In genomic region chr8:106132356-106132755, GRCm38 (mm10) we compare ENCODE assay signal across 22 mouse cellular contexts. TPM values are rescaled to one million over a fixed set of nuclear protein-coding genes. Genes with fewer than 3 reads are reported as not detected.
DNase-seq lines count a peak whose midpoint lies in the region; ATAC-seq and TF ChIP-seq lines count a peak whose summit lies in the region.
"Had no signal": no experiment of that assay in that cellular context is flagged by ENCODE, and none has a peak within 500 bp of the region (broad histone marks: within the 10 kb centered on the region; RNA-seq: fewer than 3 reads in every experiment).

No protein-coding gene starts in this region.

- no peak for TF ChIP-seq RAD21 in MEL (IDR thresholded peaks at IDR 0.05; ENCODE audit: low read depth, low read length)

- no peak for TF ChIP-seq EP300 in MEL (IDR thresholded peaks at IDR 0.05; ENCODE audit: low read depth in 1 of 2, low read length in 2 of 2)

- H3K9me3 ChIP-seq in liver, embryonic 12.5 days (replicated peaks) = no peaks in the 10 kb centered on the region
- no peaks in the 10 kb centered on the region for H3K9me3 ChIP-seq in MEL (replicated peaks; ENCODE audit: insufficient read depth, low read length)
- H3K9me3 ChIP-seq: embryonic facial prominence, embryonic 10.5 days; embryonic facial prominence, embryonic 12.5 days; forebrain, embryonic 13.5 days; forebrain, embryonic 15.5 days; G1E had no signal

- H3K4me2 ChIP-seq in liver, embryonic 12.5 days = no peak overlapping the region
- H3K4me2 ChIP-seq: embryonic facial prominence, embryonic 12.5 days; forebrain, embryonic 13.5 days; forebrain, embryonic 15.5 days had no signal

- 76% methylated on average over 11 of the region's 11 CpGs for WGBS in liver, adult 2 months
- 86% methylated on average over 11 of the region's 11 CpGs for WGBS in liver, embryonic 12.5 days (ENCODE audit: insufficient replicate concordance)

- H3K27ac ChIP-seq in liver, adult 2 months (replicated peaks; ENCODE audit: insufficient read depth, low read depth, low read length) = peak overlapping the region; percentile 88
- H3K27ac ChIP-seq in liver, embryonic 12.5 days = no peak overlapping the region
- peak overlapping the region; percentile 70 for H3K27ac ChIP-seq in MEL (ENCODE audit: control insufficient read depth, low read depth, low read length)
- H3K27ac ChIP-seq: embryonic facial prominence, embryonic 10.5 days; embryonic facial prominence, embryonic 12.5 days; forebrain, embryonic 13.5 days; forebrain, embryonic 15.5 days had no signal

- peaks cover 37% of the 10 kb centered on the region for H3K36me3 ChIP-seq in liver, adult 2 months (ENCODE audit: control insufficient read depth, insufficient read depth, low read length)
- peaks cover 58% of the 10 kb centered on the region for H3K36me3 ChIP-seq in liver, embryonic 12.5 days
- peaks cover 9 to 19% of the 10 kb centered on the region in 2 experiments for H3K36me3 ChIP-seq in MEL (ENCODE audit: control insufficient read depth in 1 of 2, insufficient read depth in 2 of 2, low read length in 2 of 2)

- H3K79me2 ChIP-seq in liver, adult 2 months (ENCODE audit: control insufficient read depth, insufficient read depth, low read length) = peaks cover 14% of the 10 kb centered on the region; the same call in 1 of the 2 replicates
- H3K79me2 ChIP-seq in MEL (ENCODE audit: control insufficient read depth, insufficient read depth, low read length, poor library complexity) = no peaks in the 10 kb centered on the region; the same call in 1 of the 2 replicates

- no peak overlapping the region for H3K4me3 ChIP-seq in liver, adult 2 months (ENCODE audit: insufficient read depth, low read depth, low read length)
- H3K4me3 ChIP-seq in liver, embryonic 12.5 days = no peak overlapping the region
- no peak overlapping the region for H3K4me3 ChIP-seq in MEL (ENCODE audit: control insufficient read depth in 1 of 2, insufficient read depth in 1 of 2, low read depth in 2 of 2, low read length in 2 of 2)
- H3K4me3 ChIP-seq: embryonic facial prominence, embryonic 10.5 days; embryonic facial prominence, embryonic 12.5 days; forebrain, embryonic 13.5 days; forebrain, embryonic 15.5 days had no signal

- no peak for TF ChIP-seq POLR2A in liver, adult 2 months (IDR thresholded peaks at IDR 0.05; ENCODE audit: extremely low read depth, insufficient read depth, low read length)
- TF ChIP-seq POLR2A in MEL (IDR thresholded peaks at IDR 0.05; ENCODE audit: control insufficient read depth in 1 of 2, insufficient read depth in 1 of 2, low read depth in 1 of 2, low read length in 2 of 2, poor library complexity in 1 of 2) = no peak

- no peaks in the 10 kb centered on the region for H3K27me3 ChIP-seq in liver, adult 2 months (ENCODE audit: control insufficient read depth, insufficient read depth, low read length)
- H3K27me3 ChIP-seq in liver, embryonic 12.5 days (replicated peaks) = peaks cover 46% of the 10 kb centered on the region
- peaks cover 0 to 7% of the 10 kb centered on the region in 2 experiments; a peak in 2 of 4 replicates for H3K27me3 ChIP-seq in MEL (ENCODE audit: control insufficient read depth in 1 of 2, insufficient read depth in 2 of 2, low read length in 2 of 2)

- H3K9ac ChIP-seq in liver, adult 2 months (ENCODE audit: low read depth, low read length) = no peak overlapping the region
- no peak overlapping the region for H3K9ac ChIP-seq in liver, embryonic 12.5 days
- no peak overlapping the region for H3K9ac ChIP-seq in MEL (ENCODE audit: control insufficient read depth, low read depth, low read length, poor library complexity, severe bottlenecking)
- H3K9ac ChIP-seq: embryonic facial prominence, embryonic 12.5 days; forebrain, embryonic 13.5 days; forebrain, embryonic 15.5 days; forebrain, postnatal 0 days had no signal

- no peak for ATAC-seq in liver, embryonic 12.5 days
- ATAC-seq: forebrain, embryonic 13.5 days; forebrain, embryonic 15.5 days; forebrain, postnatal 0 days had no signal

- H3K4me1 ChIP-seq in liver, adult 2 months (ENCODE audit: control insufficient read depth, insufficient read depth, low read length) = peaks cover 44% of the 10 kb centered on the region
- H3K4me1 ChIP-seq in liver, embryonic 12.5 days = peaks cover 40% of the 10 kb centered on the region
- peaks cover 5 to 22% of the 10 kb centered on the region in 2 experiments for H3K4me1 ChIP-seq in MEL (ENCODE audit: control insufficient read depth in 1 of 2, insufficient read depth in 2 of 2, low read length in 2 of 2)

- intact Hi-C loops in heart, postnatal 10 days (cut with DNase I) = no loop called here

- TF ChIP-seq CTCF in liver, adult 2 months (IDR thresholded peaks at IDR 0.05; ENCODE audit: low read depth, low read length) = no peak
- no peak for TF ChIP-seq CTCF in MEL (IDR thresholded peaks at IDR 0.05 in 2 of 3, conservative IDR thresholded peaks at IDR 0.05 in 1 of 3; ENCODE audit: control insufficient read depth in 1 of 3, insufficient read depth in 1 of 3, low read depth in 2 of 3, low read length in 3 of 3, poor library complexity in 1 of 3, severe bottlenecking in 1 of 3)

- DNase-seq in heart, adult 11 months = peak; percentile 89
- DNase-seq in heart, postnatal 10 days = no peak
- no peak for DNase-seq in liver, adult 2 months (ENCODE audit: extremely low read depth, low read depth, low spot score)
- DNase-seq in 416B (ENCODE audit: low read depth) = peak; percentile 35
- no peak for DNase-seq in MEL (ENCODE audit: low read depth, low spot score)
- DNase-seq in adipocyte (ENCODE audit: low spot score) = no peak
- no peak for DNase-seq in spleen, adult 12 weeks (ENCODE audit: low spot score)
- DNase-seq: adrenal gland, adult 8-10 months; adrenal gland, postnatal 14 days; adrenal gland, postnatal 36 days; cerebellum, adult 11-12 months; cerebellum, adult 2 months; cerebellum, adult 9-10 months; cerebellum, postnatal 10 days; cerebellum, postnatal 25 days; forebrain, postnatal 0 days had no signal

TF ChIP-seq in MEL, 35 proteins besides CTCF, POLR2A, EP300 and RAD21:
- TF ChIP-seq TCF12 (IDR thresholded peaks at IDR 0.05; ENCODE audit: low read depth, low read length) (no peak), USF1 (IDR thresholded peaks at IDR 0.05; ENCODE audit: low read depth, low read length) (no peak), ZC3H11A (IDR thresholded peaks at IDR 0.05; ENCODE audit: low read depth, low read length) (no peak), KAT2A (conservative IDR thresholded peaks at IDR 0.05; ENCODE audit: low read depth, low read length) (no peak), NELFE (IDR thresholded peaks at IDR 0.05; ENCODE audit: low read depth, low read length) (no peak), MYB (IDR thresholded peaks at IDR 0.05; ENCODE audit: low read depth, low read length) (no peak), GABPA (IDR thresholded peaks at IDR 0.05; ENCODE audit: low read depth, low read length) (no peak)

RNA-seq across cellular contexts. Expression of gene Esrp2, which starts 4.4 kb away (rescaled TPM):
- 1 to 10 TPM in 1 of 2 experiments, under 1 TPM in 1; 0.64 to 1.2 TPM for total RNA-seq in heart, postnatal 10 days (2021)
- 43.6 and 50.5 TPM in 2 replicates for total RNA-seq in liver, adult 2 months (2014; rRNA removed)
- 76.8 and 86.2 TPM in 2 replicates for polyA plus RNA-seq in liver, adult 2 months (2012; rRNA removed)
- 6.6 and 7.9 TPM in 2 replicates for polyA plus RNA-seq in liver, embryonic 12.5 days (2016; fragmentation: Nextera tagmentation; extraction: Ambion mirVana)
- 1.3 and 2.3 TPM in 2 replicates for total RNA-seq in MEL (2012; rRNA removed)
- 1 to 10 TPM in 1 of 2 experiments, not detected in 1; 4.5 TPM for polyA plus RNA-seq in MEL (2012; ENCODE audit: insufficient read depth in 1 of 2, insufficient read length in 2 of 2, low read depth in 1 of 2, low replicate concordance in 2 of 2, missing spikeins in 1 of 2)
- total RNA-seq: G1E had no signal
- polyA plus RNA-seq: forebrain, postnatal 0 days; G1E had no signal

RNA-seq across cellular contexts. Expression of gene Pla2g15, which starts 17.8 kb away (rescaled TPM):
- total RNA-seq in heart, postnatal 10 days (2021) = 1 to 10 TPM; 6.9 to 8.0 TPM
- 11.3 and 12.5 TPM in 2 replicates for total RNA-seq in liver, adult 2 months (2014; rRNA removed)
- polyA plus RNA-seq in liver, adult 2 months (2012; rRNA removed) = 8.7 and 10.6 TPM in 2 replicates
- polyA plus RNA-seq in liver, embryonic 12.5 days (2016; fragmentation: Nextera tagmentation; extraction: Ambion mirVana) = 9.8 TPM in 2 replicates
- 4.0 and 6.2 TPM in 2 replicates for total RNA-seq in MEL (2012; rRNA removed)
- 1 to 10 TPM in 1 of 2 experiments, not detected in 1; 9.4 TPM for polyA plus RNA-seq in MEL (2012; ENCODE audit: insufficient read depth in 1 of 2, insufficient read length in 2 of 2, low read depth in 1 of 2, low replicate concordance in 2 of 2, missing spikeins in 1 of 2)

RNA-seq across cellular contexts. Expression of gene Slc7a6, which starts 36.3 kb away (rescaled TPM):
- total RNA-seq in heart, postnatal 10 days (2021) = 10 to 100 TPM; 17.8 to 20.3 TPM
- total RNA-seq in liver, adult 2 months (2014; rRNA removed) = 0.09 and 0.27 TPM in 2 replicates
- 0.21 and 0.91 TPM in 2 replicates for polyA plus RNA-seq in liver, adult 2 months (2012; rRNA removed)
- 17.4 and 22.2 TPM in 2 replicates for polyA plus RNA-seq in liver, embryonic 12.5 days (2016; fragmentation: Nextera tagmentation; extraction: Ambion mirVana)
- total RNA-seq in MEL (2012; rRNA removed) = 26.2 and 34.4 TPM in 2 replicates
- 10 to 100 TPM in 1 of 2 experiments, not detected in 1; 48.2 TPM for polyA plus RNA-seq in MEL (2012; ENCODE audit: insufficient read depth in 1 of 2, insufficient read length in 2 of 2, low read depth in 1 of 2, low replicate concordance in 2 of 2, missing spikeins in 1 of 2)

Comparison
In these comparisons a context has a peak if more than half of its experiments do, and no peak if none do; other contexts are left out.
1. DNase-seq: peak in heart, adult 11 months (single experiment) and 416B (single experiment); none in heart, postnatal 10 days (0 of 2), liver, adult 2 months (single experiment), MEL (single experiment), adipocyte (single experiment) and spleen, adult 12 weeks (single experiment).
2. RNA of gene Esrp2, which starts 4.4 kb away (total RNA-seq): 43.6 to 50.5 TPM in liver, adult 2 months; 1.3 to 2.3 TPM in MEL and 0.64 to 1.2 TPM in heart, postnatal 10 days; every median in the first group is over 10 times any median in the second.
3. RNA of gene Slc7a6, which starts 36.3 kb away (total RNA-seq): 26.2 to 34.4 TPM in MEL and 17.8 to 20.3 TPM in heart, postnatal 10 days; 0.09 to 0.27 TPM in liver, adult 2 months; every median in the first group is over 10 times any median in the second.